Mouse (Mus musculus): ENCODE measurements around the gene Myh8.

Myh8 gene

GRCm38 (mm10) chr11:67276601-67277174 is at the start of gene Myh8:
TSS of gene Myh8 (plus strand) at chr11:67277124.
- no peak for DNase-seq (ENCODE audit: low spot score)

- no peak for DNase-seq (ENCODE audit: low spot score)
These were observed 48.2 kb upstream of the Myh8 start for GRCm38 (mm10) chr11:67228731-67229130.

- DNase-seq (ENCODE audit: low spot score), result no peak
These were observed 47.8 kb upstream of the Myh8 start for GRCm38 (mm10) chr11:67229166-67229565.

DNA sequence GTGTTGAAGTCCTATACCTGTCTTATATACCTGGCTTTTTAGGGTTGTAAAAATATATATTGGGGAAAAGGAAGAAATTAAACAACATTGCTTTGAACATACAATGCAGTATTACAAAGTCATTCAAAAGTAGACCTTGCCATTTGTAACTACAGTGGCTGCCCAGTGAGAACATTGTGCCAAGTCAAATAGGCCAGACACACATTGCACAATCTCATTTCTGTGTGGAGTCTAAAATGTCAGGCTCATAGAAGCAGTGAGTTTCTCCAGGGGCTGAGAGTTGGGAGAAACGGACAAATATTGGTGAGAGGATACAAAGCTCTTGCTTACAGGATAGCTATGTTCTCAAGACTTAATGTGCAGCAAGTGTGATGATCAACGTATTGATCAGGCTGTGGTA is 47.0 kb upstream of the Myh8 start:
- no peak for DNase-seq (ENCODE audit: low spot score)

DNA sequence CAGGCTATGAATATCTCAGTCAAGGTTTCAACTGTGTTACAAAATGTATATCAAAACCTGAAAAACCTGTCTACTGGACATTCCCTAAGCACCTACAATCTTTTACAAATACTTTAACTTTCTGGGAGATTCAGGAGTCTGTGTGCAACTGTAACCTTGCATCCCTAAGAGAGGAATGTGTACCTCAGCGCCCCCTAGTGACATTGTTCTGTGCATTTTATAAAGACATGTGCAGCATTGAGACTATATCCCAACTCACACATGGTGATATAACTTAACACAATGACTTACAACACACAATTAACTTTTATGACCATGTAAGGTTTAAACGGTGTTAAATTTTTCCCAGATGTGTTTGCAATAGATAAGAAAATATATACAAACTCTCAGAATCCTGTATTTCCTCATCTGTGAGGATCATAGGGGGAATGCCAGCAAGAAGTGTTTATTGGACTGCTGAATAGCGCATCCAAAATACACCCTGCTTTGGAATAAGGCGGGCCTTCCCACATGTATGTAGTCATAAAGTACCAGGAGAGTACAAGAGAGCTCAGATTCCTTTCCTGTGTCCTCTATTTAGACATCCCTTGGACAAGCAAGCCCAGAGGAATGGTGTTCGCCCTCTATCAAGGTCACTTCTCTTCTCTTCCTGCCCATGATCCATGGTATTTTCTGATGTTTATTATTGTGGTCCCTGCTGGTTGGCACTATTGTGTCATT is 41.1 kb upstream of the Myh8 start:
- DNase-seq (ENCODE audit: low spot score), result peak; percentile 3

DNA sequence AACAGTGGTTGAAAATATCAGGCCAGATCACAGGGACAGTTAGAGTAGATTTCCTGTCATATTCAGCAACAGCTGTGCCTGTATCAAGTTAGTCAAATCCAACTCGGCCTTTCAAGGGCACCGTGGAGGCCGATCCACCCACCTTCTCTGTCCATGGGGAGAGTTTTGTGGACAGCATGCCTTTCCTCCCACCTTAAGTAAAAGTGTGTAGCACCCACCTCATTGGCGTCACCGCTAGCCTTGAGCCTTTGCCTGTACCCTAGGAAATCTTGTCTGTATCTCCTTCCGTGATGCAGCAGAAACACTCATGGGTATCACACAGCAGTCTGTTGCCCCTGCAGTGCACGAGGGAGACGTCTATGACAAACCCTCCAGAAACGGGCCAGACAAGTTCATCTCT is 40.1 kb upstream of the Myh8 start:
- DNase-seq (ENCODE audit: low spot score), result no peak

DNA sequence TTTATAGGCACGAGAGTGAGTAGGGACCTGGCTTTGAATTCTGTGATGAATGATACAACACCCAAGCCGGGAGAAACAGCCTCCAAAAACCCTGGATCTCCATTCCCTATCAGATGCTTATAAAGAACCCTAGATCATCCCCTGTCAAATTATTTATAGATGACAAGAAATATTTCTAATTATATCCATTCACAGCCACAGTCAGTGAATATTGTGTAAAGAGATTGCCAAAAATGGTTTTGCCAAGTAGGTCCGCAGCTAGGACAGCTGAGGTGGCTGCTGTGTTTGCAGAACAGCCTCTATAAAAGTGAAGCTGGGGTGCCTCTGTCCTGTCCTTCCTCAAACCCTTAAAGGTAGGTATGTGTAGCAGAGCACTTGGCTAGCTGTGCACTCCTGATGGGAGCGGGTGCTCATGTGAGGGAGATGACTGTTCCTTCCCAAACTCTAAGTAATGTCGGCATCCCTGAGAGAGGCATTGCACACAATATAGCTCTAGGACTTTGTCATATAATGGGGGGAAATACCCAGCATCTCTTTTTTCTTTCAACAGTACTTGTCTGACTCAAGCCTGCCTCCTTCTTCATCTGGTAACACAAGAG is 39.3 kb upstream of the Myh8 start, which contains the start of gene Myh4:
TSS of gene Myh4 (plus strand) at position 549 of the 599 bp plus-strand sequence.
- DNase-seq (ENCODE audit: low spot score), result no peak

DNA sequence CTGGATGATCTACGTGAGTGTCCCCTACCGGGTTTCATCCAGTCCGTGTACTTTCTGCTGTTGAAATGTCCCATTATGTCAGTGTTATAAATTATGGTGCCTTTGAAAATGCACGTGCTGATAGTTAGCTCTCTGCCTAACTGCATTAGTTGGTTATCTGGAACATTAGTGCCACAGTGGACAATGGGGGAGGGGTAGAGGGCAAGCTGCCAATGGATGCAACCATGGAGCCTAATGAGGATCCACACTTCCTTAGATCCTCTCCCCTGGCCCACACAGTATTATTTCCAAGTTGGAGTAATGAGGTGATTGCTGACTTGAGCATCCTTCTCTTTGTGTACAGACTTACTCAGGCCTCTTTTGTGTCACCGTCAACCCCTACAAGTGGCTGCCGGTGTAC is 35.9 kb upstream of the Myh8 start:
- DNase-seq (ENCODE audit: low spot score), result no peak

DNA sequence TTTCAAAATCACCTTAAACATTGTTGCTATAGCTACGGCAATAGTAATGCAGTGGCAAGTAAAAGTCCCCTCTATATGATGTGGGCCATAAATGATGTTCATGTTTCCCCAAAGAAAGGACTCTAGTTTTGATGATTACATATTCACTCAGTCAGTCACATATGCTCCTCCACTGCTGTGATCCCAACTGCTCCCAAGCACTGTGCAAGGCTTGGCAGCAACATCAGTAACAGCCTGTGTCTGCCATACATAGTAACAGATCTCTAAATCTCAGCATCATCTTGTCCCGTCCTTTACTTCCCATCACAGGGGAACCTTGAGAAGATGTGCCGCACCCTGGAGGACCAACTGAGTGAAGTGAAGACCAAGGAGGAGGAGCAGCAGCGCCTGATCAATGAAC is 23.2 kb upstream of the Myh8 start:
- no peak for DNase-seq (ENCODE audit: low spot score)

DNA sequence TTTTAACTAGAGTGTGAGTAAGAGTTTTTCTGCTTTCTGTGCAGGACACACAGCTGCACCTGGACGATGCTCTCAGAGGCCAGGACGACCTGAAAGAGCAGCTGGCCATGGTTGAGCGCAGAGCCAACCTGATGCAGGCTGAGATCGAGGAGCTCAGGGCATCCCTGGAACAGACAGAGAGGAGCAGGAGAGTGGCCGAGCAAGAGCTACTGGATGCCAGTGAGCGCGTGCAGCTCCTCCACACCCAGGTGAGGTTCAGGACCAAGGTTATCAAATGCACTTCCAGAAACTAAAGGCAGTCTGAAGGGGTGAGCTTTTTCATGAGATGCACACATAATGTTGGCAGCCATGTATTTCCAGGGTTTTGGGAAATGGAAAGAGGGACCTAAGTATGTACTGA is 19.9 kb upstream of the Myh8 start:
- no peak for DNase-seq (ENCODE audit: low spot score)

DNA sequence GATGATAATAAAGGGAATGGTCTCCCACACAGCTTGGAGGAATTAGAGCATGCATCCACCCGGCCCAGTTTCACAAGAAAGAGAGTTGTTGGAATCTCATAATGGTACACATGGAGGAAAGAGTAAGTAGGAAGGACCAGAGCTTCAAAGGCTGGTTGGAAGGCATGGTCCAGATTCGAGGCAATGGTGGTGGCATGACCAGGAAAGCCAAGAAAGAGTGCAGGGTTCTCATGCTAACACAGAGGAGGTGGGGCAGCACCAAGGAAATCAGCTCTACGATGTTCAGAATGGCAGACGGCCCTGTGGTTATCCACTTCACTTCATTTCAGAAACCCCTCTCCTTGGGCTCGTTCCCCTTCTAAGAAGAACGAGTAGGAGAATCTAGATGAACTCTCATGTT is 16.0 kb upstream of the Myh8 start:
- DNase-seq (ENCODE audit: low spot score), result no peak

GRCm38 (mm10) chr11:67293440-67293839 is 16.5 kb downstream of the Myh8 start:
- no peak for DNase-seq (ENCODE audit: low spot score)

GRCm38 (mm10) chr11:67313733-67314452 is 37.0 kb downstream of the Myh8 start:
- no peak for DNase-seq (ENCODE audit: low spot score)

DNA sequence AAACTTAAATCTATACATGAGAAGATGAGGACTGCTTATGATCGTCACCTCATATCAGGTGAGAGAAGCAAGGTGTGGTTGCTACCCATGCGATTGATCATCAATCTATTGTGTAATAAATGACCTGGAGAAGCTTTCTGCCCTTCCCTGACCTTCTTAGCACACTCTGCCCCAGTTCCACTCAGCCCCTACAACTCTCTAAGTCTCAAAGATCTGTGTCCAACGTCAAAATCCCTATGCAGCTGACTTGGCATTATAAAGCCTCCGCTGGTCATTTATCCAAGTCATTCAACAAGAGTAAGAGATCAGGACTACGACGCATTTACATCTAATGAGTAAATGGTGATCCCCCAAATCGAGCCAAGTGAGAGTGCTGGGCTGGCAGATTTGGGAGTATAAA is 44.4 kb downstream of the Myh8 start, which contains the start of gene Myh13:
TSS of gene Myh13 (plus strand) at position 301 of the 400 bp plus-strand sequence.
- DNase-seq (ENCODE audit: low spot score), result no peak

- no peak for DNase-seq (ENCODE audit: low spot score)
These were observed 49.6 kb downstream of the Myh8 start for GRCm38 (mm10) chr11:67326536-67326935.

DNA sequence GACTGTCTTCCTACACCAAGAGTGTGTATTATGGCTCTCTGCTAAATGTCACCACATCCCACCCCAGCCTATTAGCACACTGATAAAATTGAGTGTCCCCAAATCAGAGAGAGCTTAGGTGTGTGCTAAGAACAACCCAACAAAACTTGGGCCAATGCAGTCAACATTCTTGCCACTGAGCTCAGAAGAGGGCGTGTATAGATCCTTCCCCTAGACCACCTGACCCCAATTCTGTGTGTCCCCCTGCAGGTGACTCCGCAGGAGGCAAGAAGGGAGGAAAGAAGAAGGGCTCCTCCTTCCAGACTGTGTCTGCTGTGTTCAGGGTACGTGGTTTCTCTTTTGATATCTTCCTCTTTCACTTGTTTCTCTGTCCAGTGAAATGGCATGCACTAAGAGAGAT is 67.6 kb downstream of the Myh8 start:
- DNase-seq (ENCODE audit: low spot score), result no peak

GRCm38 (mm10) chr11:67345186-67345855 is 68.4 kb downstream of the Myh8 start:
- DNase-seq (ENCODE audit: low spot score), result no peak

DNA sequence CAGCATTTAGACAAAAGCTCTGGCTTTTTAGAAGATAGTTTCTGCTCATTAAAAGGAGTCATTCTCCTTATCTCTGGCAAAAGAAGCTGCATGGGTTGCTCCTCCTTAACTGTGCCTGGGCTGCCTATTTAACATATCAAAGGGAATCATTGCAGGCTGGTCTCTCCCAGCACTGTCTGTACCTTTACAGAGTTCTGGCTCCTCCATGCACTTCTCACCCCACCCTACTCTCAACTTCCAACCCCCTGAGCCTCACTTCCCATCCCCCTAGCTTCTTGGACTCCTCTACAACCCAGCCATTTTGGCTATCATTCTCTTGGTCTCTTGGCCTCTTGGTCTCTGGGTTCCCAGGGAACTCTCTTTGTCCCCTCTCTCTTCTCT is 68.9 kb downstream of the Myh8 start:
- DNase-seq (ENCODE audit: low spot score), result no peak

- peak; percentile 34 for DNase-seq (ENCODE audit: low spot score)
These were observed 73.3 kb downstream of the Myh8 start for GRCm38 (mm10) chr11:67350153-67350768.

- no peak for DNase-seq (ENCODE audit: low spot score)
These were observed 76.1 kb downstream of the Myh8 start for GRCm38 (mm10) chr11:67353011-67353410.

- DNase-seq (ENCODE audit: low spot score), result no peak
These were observed 81.1 kb downstream of the Myh8 start for GRCm38 (mm10) chr11:67358031-67358430.

Data from c-Kit-positive CD71-positive TER-119-positive erythroid progenitor cells, embryonic 14.5 days (primary cell).